Mouse (Mus musculus) ovary, postnatal 14 days (tissue): ENCODE data around the gene Gm49366.
"Not testable (repeated sequence)": the region's sequence is repeated elsewhere in the genome, so short reads cannot be mapped to it uniquely, and the experiment has no call there.

Experiments
- DNase-seq: peaks from one replicate; pipeline ENCODE4 v3.0.0; 2022; ENCODE audit warnings: low spot score

The Gm49366 gene

GRCm38 (mm10) chr12:84083842-84084241, 45.1 kb downstream of the Gm49366 start:
- DNase-seq = no peak

- no peak for DNase-seq
These were observed 45.8 kb downstream of the Gm49366 start for GRCm38 (mm10) chr12:84084581-84084980.

GRCm38 (mm10) chr12:84094666-84095065, 55.9 kb downstream of the Gm49366 start:
- DNase-seq = not testable (repeated sequence)

- no peak for DNase-seq
These were observed 60.9 kb downstream of the Gm49366 start for GRCm38 (mm10) chr12:84099605-84100004.

- DNase-seq = no peak
These were observed 61.3 kb downstream of the Gm49366 start for GRCm38 (mm10) chr12:84100071-84100470.

- DNase-seq = peak; percentile 15
These were observed 62.1 kb downstream of the Gm49366 start, which contains the start of gene Acot6 for GRCm38 (mm10) chr12:84100604-84101492. Gene Acot6, plus strand, starts transcription at chr12:84100654.

GRCm38 (mm10) chr12:84101493-84101845, 62.7 kb downstream of the Gm49366 start:
- DNase-seq = no peak

GRCm38 (mm10) chr12:84107012-84107411, 68.3 kb downstream of the Gm49366 start:
- no peak for DNase-seq

- DNase-seq = no peak
These were observed 69.0 kb downstream of the Gm49366 start for GRCm38 (mm10) chr12:84107692-84108091.
